Mouse (Mus musculus) lung, embryonic 16.5 days (tissue): ENCODE measurements around the gene Susd1. TPM values are rescaled to one million over a fixed set of nuclear protein-coding genes. Genes with fewer than 3 reads are reported as not detected.

Source experiments
- ATAC-seq: fragments of 200-750 bp; cut with Nextera tagmentation; 2 replicates; pipeline ENCODE4 v1.8.0; 2017; ENCODE audit warnings: low read depth, mild to moderate bottlenecking, moderate library complexity
- H3K27ac ChIP-seq: fragments of 300-500 bp; sonication (generic); 2 replicates; pipeline ENCODE4 v1.5.1; 2014; ENCODE audit warnings: mild to moderate bottlenecking, control low read depth, low read length
- H3K27me3 ChIP-seq: fragments of 300-500 bp; sonication (generic); 2 replicates; pipeline ENCODE4 v1.6.1; 2014; ENCODE audit warnings: low read depth, low read length, mixed read lengths; ENCODE audit not compliant: control insufficient read depth, insufficient read depth
- H3K36me3 ChIP-seq: fragments of 300-500 bp; sonication (generic); 2 replicates; pipeline ENCODE4 v1.6.1; 2014; ENCODE audit warnings: low read length; ENCODE audit not compliant: control insufficient read depth, insufficient read depth
- H3K4me1 ChIP-seq: fragments of 300-500 bp; sonication (generic); replicated peaks from 2 replicates; pipeline ENCODE4 v1.6.1; 2014; ENCODE audit warnings: low read length, mixed read lengths; ENCODE audit not compliant: control insufficient read depth, insufficient read depth
- H3K4me2 ChIP-seq: fragments of 300-500 bp; sonication (generic); 2 replicates; pipeline ENCODE4 v1.6.1; 2014; ENCODE audit warnings: low read depth, low read length, control low read depth
- H3K4me3 ChIP-seq: fragments of 300-500 bp; sonication (generic); 2 replicates; pipeline ENCODE4 v1.5.1; 2014; ENCODE audit warnings: mild to moderate bottlenecking, low read length, control low read depth
- H3K9ac ChIP-seq: fragments of 300-500 bp; sonication (generic); 2 replicates; pipeline ENCODE4 v1.6.1; 2014; ENCODE audit warnings: low read length, control low read depth
- H3K9me3 ChIP-seq: fragments of 300-500 bp; sonication (generic); 2 replicates; pipeline ENCODE4 v1.6.1; 2016; ENCODE audit warnings: low read length; ENCODE audit not compliant: control insufficient read depth
- WGBS: fragments of 180-500 bp; shearing (Covaris S2); extraction: QIAGEN DNeasy Blood & Tissue Kit; methylation state at CpG from one replicate; pipeline ENCODE4 v1.1.7; 2014; 5-methylcytosine and 5-hydroxymethylcytosine counted together
- polyA plus RNA-seq: library from polyadenylated mRNA; unstranded; fragments of >200 nt; fragmentation: Nextera tagmentation; extraction: Ambion mirVana; gene quantifications from 2 replicates; pipeline ENCODE4 v1.2.1, GENCODE M21; 2015

Gene Susd1
- polyA plus RNA-seq, 1 experiment from 2014 or later: 8.6 TPM

GRCm38 (mm10) chr4:59282699-59283487, 155.5 kb downstream of the Susd1 start:
- peak; percentile 76 for ATAC-seq
- Histone ChIP-seq H3K9me3 (no peaks in the 10 kb centered on the region), H3K4me2 (no peak overlapping the region), H3K27ac (peak overlapping the region; percentile 72), H3K9ac (no peak overlapping the region), H3K27me3 (no peaks in the 10 kb centered on the region), H3K4me1 (peaks cover 7% of the 10 kb centered on the region), H3K4me3 (no peak overlapping the region), H3K36me3 (no peaks in the 10 kb centered on the region)
- WGBS: 27% methylated on average over 8 of the region's 8 CpGs

GRCm38 (mm10) chr4:59282137-59282536, 156.3 kb downstream of the Susd1 start:
- H3K36me3 ChIP-seq: no peaks in the 10 kb centered on the region
- H3K4me2 ChIP-seq: no peak overlapping the region
- H3K4me1 ChIP-seq: peaks cover 7% of the 10 kb centered on the region
- H3K9me3 ChIP-seq: no peaks in the 10 kb centered on the region
- ATAC-seq: no peak
- H3K27ac ChIP-seq: peak overlapping the region; percentile 61
- no peaks in the 10 kb centered on the region for H3K27me3 ChIP-seq
- no peak overlapping the region for H3K4me3 ChIP-seq
- H3K9ac ChIP-seq: no peak overlapping the region
- 38% methylated on average over 7 of the region's 7 CpGs for WGBS

GRCm38 (mm10) chr4:59280876-59281275, 157.6 kb downstream of the Susd1 start:
- 39% methylated on average over 5 of the region's 5 CpGs for WGBS
- Histone ChIP-seq H3K9ac (no peak overlapping the region), H3K4me2 (no peak overlapping the region), H3K27ac (no peak overlapping the region), H3K9me3 (no peaks in the 10 kb centered on the region), H3K4me3 (no peak overlapping the region), H3K4me1 (peaks cover 2% of the 10 kb centered on the region; the same call in 1 of the 2 replicates), H3K27me3 (no peaks in the 10 kb centered on the region), H3K36me3 (no peaks in the 10 kb centered on the region)
- no peak for ATAC-seq

GRCm38 (mm10) chr4:59279111-59279510, 159.3 kb downstream of the Susd1 start:
- Histone ChIP-seq H3K27me3 (no peaks in the 10 kb centered on the region), H3K9me3 (no peaks in the 10 kb centered on the region), H3K27ac (no peak overlapping the region), H3K9ac (no peak overlapping the region), H3K4me3 (no peak overlapping the region), H3K36me3 (no peaks in the 10 kb centered on the region), H3K4me2 (no peak overlapping the region), H3K4me1 (no peaks in the 10 kb centered on the region; the same call in 1 of the 2 replicates)
- WGBS: 67% methylated on average over 5 of the region's 5 CpGs
- no peak for ATAC-seq

GRCm38 (mm10) chr4:59278410-59278809, 160.0 kb downstream of the Susd1 start:
- Histone ChIP-seq H3K36me3 (no peaks in the 10 kb centered on the region), H3K9me3 (no peaks in the 10 kb centered on the region), H3K4me3 (no peak overlapping the region), H3K27ac (no peak overlapping the region), H3K27me3 (no peaks in the 10 kb centered on the region), H3K4me1 (no peaks in the 10 kb centered on the region; the same call in 1 of the 2 replicates), H3K9ac (no peak overlapping the region), H3K4me2 (no peak overlapping the region)
- no peak for ATAC-seq
- 83% methylated on average over 7 of the region's 7 CpGs for WGBS

GRCm38 (mm10) chr4:59277958-59278357, 160.5 kb downstream of the Susd1 start:
- no peak overlapping the region for H3K9ac ChIP-seq
- 88% methylated on average over 9 of the region's 9 CpGs for WGBS
- ATAC-seq: no peak

GRCm38 (mm10) chr4:59275956-59276355, 162.5 kb downstream of the Susd1 start:
- no peak for ATAC-seq
- H3K4me2 ChIP-seq: no peak overlapping the region
- H3K9ac ChIP-seq: no peak overlapping the region
- no peaks in the 10 kb centered on the region for H3K9me3 ChIP-seq
- H3K27ac ChIP-seq: no peak overlapping the region
- H3K27me3 ChIP-seq: no peaks in the 10 kb centered on the region
- 54% methylated on average over 2 of the region's 2 CpGs for WGBS
- H3K4me1 ChIP-seq: no peaks in the 10 kb centered on the region
- no peak overlapping the region for H3K4me3 ChIP-seq
- H3K36me3 ChIP-seq: no peaks in the 10 kb centered on the region

More at GRCm38 (mm10) chr4:59277958-59278357, 160.5 kb downstream of the Susd1 start:
- no peak overlapping the region for H3K4me2 ChIP-seq
- H3K9me3 ChIP-seq: no peaks in the 10 kb centered on the region
- no peaks in the 10 kb centered on the region for H3K27me3 ChIP-seq
- no peaks in the 10 kb centered on the region; the same call in 1 of the 2 replicates for H3K4me1 ChIP-seq
- H3K4me3 ChIP-seq: no peak overlapping the region
- no peak overlapping the region for H3K27ac ChIP-seq
- H3K36me3 ChIP-seq: no peaks in the 10 kb centered on the region

GRCm38 (mm10) chr4:59275494-59275893, 162.9 kb downstream of the Susd1 start:
- ATAC-seq: no peak
- Histone ChIP-seq H3K4me1 (no peaks in the 10 kb centered on the region), H3K4me2 (no peak overlapping the region), H3K4me3 (no peak overlapping the region), H3K36me3 (no peaks in the 10 kb centered on the region), H3K9ac (no peak overlapping the region), H3K27me3 (no peaks in the 10 kb centered on the region), H3K9me3 (no peaks in the 10 kb centered on the region), H3K27ac (no peak overlapping the region)
- WGBS: 58% methylated on average over 3 of the region's 3 CpGs

- Histone ChIP-seq H3K27ac (no peak overlapping the region), H3K36me3 (no peaks in the 10 kb centered on the region), H3K9ac (no peak overlapping the region), H3K9me3 (no peaks in the 10 kb centered on the region; the same call in 1 of the 2 replicates), H3K4me1 (no peaks in the 10 kb centered on the region), H3K4me2 (no peak overlapping the region), H3K4me3 (no peak overlapping the region), H3K27me3 (no peaks in the 10 kb centered on the region)
- ATAC-seq: no peak
- 77% methylated on average over 4 of the region's 4 CpGs for WGBS
Observed at GRCm38 (mm10) chr4:59274136-59274535, 164.3 kb downstream of the Susd1 start.
